Mouse (Mus musculus) urinary bladder, postnatal 4 days (tissue): ENCODE results near the gene Jup.

Experiments
- DNase-seq, 2 experiments: peaks; one replicate each; pipeline ENCODE4 v3.0.0; 2021 to 2022; ENCODE audit warnings: low spot score in 2 of 2

The Jup gene

DNA sequence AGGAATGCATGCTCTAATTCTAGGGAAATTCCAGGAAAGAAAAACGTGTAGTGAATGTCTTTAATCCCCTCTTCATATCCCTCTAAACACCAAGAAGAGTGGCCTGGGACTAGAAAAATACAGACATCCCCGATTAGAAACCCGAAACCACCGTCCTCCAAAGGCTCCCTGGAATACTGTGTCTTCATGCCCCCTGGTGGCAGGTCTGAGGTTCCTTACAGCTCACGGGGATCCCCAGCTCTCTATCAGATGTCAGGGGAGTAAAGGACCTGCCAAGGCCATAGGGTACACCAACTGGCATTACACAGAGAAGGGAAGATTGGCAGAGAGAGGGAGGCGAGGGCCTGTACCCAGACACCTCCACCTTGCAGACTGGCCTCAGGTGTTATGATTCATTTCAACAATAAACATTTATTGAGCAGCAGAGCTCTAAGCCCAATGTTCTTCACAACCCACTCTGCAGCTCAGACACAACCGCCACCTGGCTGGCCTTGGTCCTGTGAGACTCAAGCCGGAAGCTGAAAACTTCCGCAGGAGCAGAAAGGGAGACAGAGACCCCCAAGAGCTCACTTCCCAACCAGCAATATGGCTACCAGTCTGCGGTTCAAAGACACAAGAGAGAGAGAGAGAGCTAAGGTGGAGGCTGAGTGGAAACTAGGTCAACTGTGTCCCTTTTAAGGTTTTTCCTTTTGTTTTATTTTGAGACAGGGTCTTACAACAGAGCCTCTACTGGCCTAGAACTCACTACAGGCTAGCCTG lies 10.7 kb upstream of the Jup start:
- DNase-seq: peak in 1 of 2 experiments; percentile 58

GRCm38 (mm10) chr11:100406995-100407705 lies 9.6 kb upstream of the Jup start:
- DNase-seq: no peak

GRCm38 (mm10) chr11:100406273-100406672 lies 8.7 kb upstream of the Jup start:
- peak in 1 of 2 experiments; percentile 46 for DNase-seq

DNA sequence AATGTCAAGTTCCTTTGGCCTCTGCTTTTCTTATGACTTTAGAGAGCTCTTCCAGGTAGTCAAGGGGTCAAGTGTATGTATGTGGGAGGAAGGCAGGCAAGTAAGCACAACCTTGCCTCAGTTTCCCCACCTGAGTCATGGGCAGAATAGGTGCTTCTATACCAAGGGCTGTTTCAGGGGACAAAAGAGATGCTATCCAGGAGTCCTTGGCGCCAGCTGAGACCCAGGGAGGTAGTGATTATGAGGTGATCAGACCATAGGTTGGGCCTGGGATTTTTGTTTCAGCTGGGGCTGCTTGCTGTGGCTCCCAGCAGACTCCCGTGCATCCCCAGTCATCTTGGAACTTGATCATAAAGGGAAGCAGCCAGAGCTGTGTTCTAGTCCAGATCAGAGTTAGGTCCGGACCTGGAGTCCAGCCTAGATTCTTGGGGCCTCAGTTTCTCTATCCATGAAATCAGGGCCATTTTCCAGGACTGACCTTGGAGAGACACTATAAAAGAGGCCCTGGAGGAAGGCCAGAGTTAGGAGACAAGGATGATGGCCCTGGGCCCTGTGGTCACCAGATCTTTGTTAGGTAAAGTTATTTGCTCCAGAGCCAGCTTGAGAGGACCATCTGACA lies 7.0 kb upstream of the Jup start:
- DNase-seq: no peak

GRCm38 (mm10) chr11:100403445-100404134 lies 6.0 kb upstream of the Jup start:
- no peak for DNase-seq

DNA sequence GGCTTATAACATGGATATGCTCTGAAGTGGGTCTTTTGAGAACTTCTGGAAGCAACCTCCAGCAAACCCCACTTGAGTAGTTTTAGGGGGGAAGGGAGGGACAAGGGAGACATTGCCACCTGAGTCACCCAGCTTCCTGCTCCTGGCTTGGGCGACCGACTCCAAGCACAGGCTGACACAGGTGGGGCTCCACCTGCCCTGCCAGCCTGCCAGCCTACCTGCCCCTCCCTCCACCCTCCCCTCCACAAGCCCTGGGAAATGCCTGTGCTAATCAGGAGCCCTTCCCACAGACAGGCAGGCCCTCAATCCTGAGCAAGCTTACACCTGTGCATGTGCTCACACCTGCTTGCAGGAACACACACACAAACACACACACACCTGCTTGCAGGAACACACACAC lies 5.1 kb upstream of the Jup start:
- no peak for DNase-seq

DNA sequence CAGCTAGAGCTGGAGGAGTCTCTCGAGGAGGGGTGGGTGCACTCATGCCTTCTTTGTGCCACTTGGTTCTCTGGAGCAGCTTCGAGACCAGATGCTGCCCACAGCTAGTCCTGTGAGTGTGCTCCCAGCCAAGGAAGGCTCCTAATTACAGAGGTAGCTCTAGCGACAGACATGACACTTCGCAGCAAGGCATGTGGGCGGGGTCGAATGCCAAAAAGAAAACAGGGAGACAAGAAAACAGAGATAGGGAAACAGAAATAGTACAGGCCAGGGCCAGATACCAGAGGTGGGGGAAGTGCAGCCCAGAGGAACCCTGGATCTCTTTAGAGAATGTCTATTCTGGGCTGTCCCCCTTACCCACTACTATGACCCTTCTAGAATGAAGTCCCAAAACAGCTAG lies 4.7 kb upstream of the Jup start:
- DNase-seq: no peak

DNA sequence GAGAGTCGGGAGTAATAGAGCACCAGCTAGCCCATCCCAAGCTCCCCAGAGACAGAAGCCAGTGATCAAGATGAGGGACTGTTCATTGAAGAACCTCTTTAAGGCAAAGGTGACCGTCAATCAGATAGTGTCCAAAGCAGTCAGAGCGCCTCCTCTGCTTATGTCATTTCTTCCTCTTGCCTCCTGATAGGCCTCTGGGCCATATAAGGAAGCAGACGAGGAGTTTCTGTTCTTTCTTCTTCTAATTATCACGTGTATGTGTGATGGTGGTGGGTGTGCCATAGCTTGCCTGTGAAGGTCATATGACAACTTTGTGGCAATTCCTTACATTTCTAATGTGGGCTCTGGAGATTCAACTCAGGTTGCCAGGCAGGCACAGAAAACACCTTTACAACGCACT lies 3.3 kb upstream of the Jup start:
- no peak for DNase-seq

DNA sequence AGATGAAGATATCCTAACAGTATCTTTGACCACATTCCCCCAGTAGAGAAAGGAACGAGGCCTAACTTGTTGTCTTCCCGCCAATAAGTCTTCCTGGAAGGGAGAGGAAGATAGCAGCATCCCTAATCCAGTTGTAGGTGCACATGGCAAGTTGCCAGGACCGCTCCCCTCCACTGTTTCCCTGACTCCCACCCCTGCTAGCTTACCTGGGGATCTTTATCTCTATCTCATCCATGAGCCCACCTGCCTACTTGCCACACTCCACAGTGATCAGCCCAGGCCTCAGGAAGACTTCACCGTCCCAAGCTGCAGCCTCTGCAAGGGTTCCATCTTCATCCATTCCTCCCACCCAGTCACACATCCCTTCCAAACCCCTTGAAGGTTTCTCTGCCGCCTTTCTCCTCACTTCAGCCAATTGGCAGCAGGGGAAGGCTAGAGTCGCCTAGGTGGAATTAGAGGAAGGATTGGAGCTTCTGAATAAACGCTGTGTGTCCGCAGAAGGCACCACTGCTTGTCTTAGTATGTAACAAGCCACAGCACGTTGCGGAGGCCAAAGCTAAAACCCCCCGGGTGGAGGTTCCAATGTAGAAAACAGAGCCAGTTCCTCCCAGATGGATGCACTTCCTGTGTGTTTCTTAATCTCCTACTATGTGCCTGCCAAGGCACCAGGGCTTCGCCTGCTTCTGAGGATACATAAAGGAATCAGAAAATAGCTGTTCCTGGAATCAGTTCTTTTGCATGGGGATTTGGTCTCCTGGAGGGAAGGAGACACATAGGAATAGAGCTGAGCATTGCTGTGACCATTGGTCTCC lies 2.4 kb upstream of the Jup start:
- DNase-seq: no peak

GRCm38 (mm10) chr11:100399320-100399719 lies 1.8 kb upstream of the Jup start:
- DNase-seq: no peak

DNA sequence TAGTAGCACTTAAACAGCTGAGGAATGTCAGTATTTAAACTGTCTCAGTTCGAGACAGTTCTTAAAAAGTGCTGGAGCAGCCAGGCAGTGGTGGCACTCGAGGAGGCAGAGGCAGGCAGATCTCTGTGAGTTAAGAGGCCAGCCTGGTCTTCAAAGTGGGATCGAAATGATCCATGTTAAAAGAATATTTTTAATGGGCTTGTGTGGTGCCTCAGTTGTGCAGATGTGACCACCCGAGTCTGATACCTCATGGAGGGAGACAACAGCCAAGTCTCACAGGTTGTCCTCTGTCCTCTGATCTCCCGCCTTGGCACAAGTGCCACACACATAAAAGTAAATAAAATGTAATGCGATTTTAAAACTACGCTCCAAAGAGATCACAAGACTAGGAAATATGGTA lies 954 bp upstream of the Jup start:
- no peak for DNase-seq

- no peak for DNase-seq
Observed at GRCm38 (mm10) chr11:100396886-100397599, 520 bp downstream of the Jup start.

GRCm38 (mm10) chr11:100395861-100396631 lies 1.5 kb downstream of the Jup start:
- DNase-seq: peak in 1 of 2 experiments; percentile 33

GRCm38 (mm10) chr11:100395200-100395599 lies 2.4 kb downstream of the Jup start:
- DNase-seq: peak in 1 of 2 experiments; percentile 71

DNA sequence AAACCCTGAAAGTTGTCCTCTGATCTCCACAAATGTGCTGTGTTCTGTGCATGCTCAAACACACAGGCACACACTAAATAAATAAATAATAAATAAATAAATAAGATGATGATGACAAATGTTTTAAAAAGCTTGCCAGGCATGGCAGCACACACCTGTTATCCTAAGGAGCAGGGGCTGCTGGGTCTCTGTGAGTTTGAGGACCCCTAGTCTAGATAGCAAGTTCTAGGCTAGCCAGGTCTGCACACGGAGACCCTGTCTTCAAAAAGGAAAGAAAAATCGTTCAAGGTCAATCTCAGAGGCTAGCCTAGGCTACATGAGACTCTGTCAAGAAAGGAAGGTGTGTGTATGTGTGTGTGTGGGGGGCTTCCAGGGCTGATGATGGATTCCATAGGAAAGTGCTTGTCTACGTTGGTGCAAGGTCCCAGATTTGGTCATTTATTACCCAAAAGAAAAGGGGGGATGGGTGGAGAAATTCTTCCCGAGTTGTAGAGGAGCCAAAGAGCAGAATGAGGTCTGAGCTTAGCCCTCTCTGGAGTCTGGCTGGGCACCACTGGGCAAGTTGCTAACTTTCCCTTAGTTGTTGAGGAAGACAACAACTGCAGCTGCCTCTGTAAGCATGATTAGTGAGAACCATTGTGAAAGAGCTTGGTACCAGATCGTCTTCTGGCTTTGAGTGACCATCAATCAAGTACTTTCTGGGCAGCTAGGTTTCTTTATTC lies 3.0 kb downstream of the Jup start:
- no peak for DNase-seq

DNA sequence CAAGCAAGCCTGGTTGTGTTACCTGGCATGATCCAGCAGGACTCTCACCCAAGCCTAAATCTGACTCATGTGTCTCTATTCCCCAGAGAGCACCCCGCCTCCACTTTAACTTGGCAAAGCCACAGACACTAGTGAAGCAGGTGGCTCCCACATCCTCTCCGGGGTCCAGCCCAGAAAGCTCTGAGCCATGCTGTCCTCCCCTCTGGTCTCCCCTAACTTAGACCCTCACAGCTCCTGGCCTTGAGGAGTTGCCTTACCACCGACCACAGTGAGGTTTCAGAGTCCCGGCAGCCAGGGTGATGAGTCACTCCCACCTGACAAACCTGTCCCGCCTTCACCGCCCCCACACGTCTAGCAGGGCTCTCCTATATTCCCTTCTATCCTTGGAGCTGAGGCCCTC lies 3.8 kb downstream of the Jup start:
- no peak for DNase-seq

- DNase-seq: no peak
Observed at GRCm38 (mm10) chr11:100392958-100393357, 4.6 kb downstream of the Jup start.

- DNase-seq: no peak
Observed at GRCm38 (mm10) chr11:100391884-100392345, 5.6 kb downstream of the Jup start.
